Mouse (Mus musculus): ENCODE data around the gene Cyb5r1. TPM values are rescaled to one million over a fixed set of nuclear protein-coding genes. Genes with fewer than 3 reads are reported as not detected.
"Not testable (repeated sequence)": the region's sequence is repeated elsewhere in the genome, so short reads cannot be mapped to it uniquely, and the experiment has no call there.

The Cyb5r1 gene
- polyA plus RNA-seq, 1 experiment from 2014 or later = 36.9 TPM

GRCm38 (mm10) chr1:134419751-134420458, 14.5 kb downstream of the Cyb5r1 start:
- H3K4me2 ChIP-seq = peak overlapping the region; percentile 87
- H3K27me3 ChIP-seq (replicated peaks; ENCODE audit: control insufficient read depth, insufficient read depth, low read length) = no peaks in the 10 kb centered on the region
- H3K9ac ChIP-seq (ENCODE audit: low read depth, low read length) = no peak overlapping the region
- ATAC-seq (replicated peaks; ENCODE audit: low FRiP score) (no peak), DNase-seq (ENCODE audit: low spot score) (no peak)
- WGBS = 29% methylated on average over 5 of the region's 5 CpGs
- H3K4me3 ChIP-seq (ENCODE audit: low read depth, low read length) = no peak overlapping the region
- H3K4me1 ChIP-seq (replicated peaks; ENCODE audit: control insufficient read depth, insufficient read depth, low read length) = peaks cover 71% of the 10 kb centered on the region
- H3K27ac ChIP-seq (ENCODE audit: low read depth, low read length) = peak overlapping the region; percentile 25
- H3K36me3 ChIP-seq (ENCODE audit: control insufficient read depth, insufficient read depth, low read length) = peaks cover 13% of the 10 kb centered on the region; the same call in 1 of the 2 replicates
- no peaks in the 10 kb centered on the region for H3K9me3 ChIP-seq (ENCODE audit: control insufficient read depth, low read length)

- Histone ChIP-seq H3K4me2 (peak overlapping the region; percentile 6; the same call in 1 of the 2 replicates), H3K4me3 (ENCODE audit: low read depth, low read length) (no peak overlapping the region), H3K9ac (ENCODE audit: low read depth, low read length) (no peak overlapping the region), H3K27me3 (replicated peaks; ENCODE audit: control insufficient read depth, insufficient read depth, low read length) (no peaks in the 10 kb centered on the region), H3K36me3 (ENCODE audit: control insufficient read depth, insufficient read depth, low read length) (peaks cover 45% of the 10 kb centered on the region), H3K27ac (ENCODE audit: low read depth, low read length) (no peak overlapping the region), H3K9me3 (ENCODE audit: control insufficient read depth, low read length) (no peaks in the 10 kb centered on the region), H3K4me1 (replicated peaks; ENCODE audit: control insufficient read depth, insufficient read depth, low read length) (peaks cover 59% of the 10 kb centered on the region)
- 57% methylated on average over 10 of the region's 10 CpGs for WGBS
- ATAC-seq (replicated peaks; ENCODE audit: low FRiP score) (peak; percentile 51; the same call in 1 of the 2 replicates), DNase-seq (ENCODE audit: low spot score) (no peak)
These were observed 18.6 kb downstream of the Cyb5r1 start for GRCm38 (mm10) chr1:134423911-134424310.

- 29% methylated on average over 5 of the region's 5 CpGs for WGBS
- Histone ChIP-seq H3K27me3 (replicated peaks; ENCODE audit: control insufficient read depth, insufficient read depth, low read length) (no peaks in the 10 kb centered on the region), H3K4me3 (ENCODE audit: low read depth, low read length) (no peak overlapping the region), H3K36me3 (ENCODE audit: control insufficient read depth, insufficient read depth, low read length) (peaks cover 55% of the 10 kb centered on the region), H3K4me1 (replicated peaks; ENCODE audit: control insufficient read depth, insufficient read depth, low read length) (peaks cover 36% of the 10 kb centered on the region), H3K4me2 (peak overlapping the region; percentile 34), H3K27ac (ENCODE audit: low read depth, low read length) (peak overlapping the region; percentile 54), H3K9ac (ENCODE audit: low read depth, low read length) (no peak overlapping the region), H3K9me3 (ENCODE audit: control insufficient read depth, low read length) (no peaks in the 10 kb centered on the region)
- ATAC-seq (replicated peaks; ENCODE audit: low FRiP score) (peak; percentile 100), DNase-seq (ENCODE audit: low spot score) (peak; percentile 52)
These were observed 20.9 kb downstream of the Cyb5r1 start for GRCm38 (mm10) chr1:134426289-134426688.

GRCm38 (mm10) chr1:134433002-134433401, 27.6 kb downstream of the Cyb5r1 start:
- Histone ChIP-seq H3K4me2 (no peak overlapping the region), H3K27ac (ENCODE audit: low read depth, low read length) (no peak overlapping the region), H3K9me3 (ENCODE audit: control insufficient read depth, low read length) (no peaks in the 10 kb centered on the region), H3K36me3 (ENCODE audit: control insufficient read depth, insufficient read depth, low read length) (peaks cover 35% of the 10 kb centered on the region), H3K4me1 (replicated peaks; ENCODE audit: control insufficient read depth, insufficient read depth, low read length) (peaks cover 5% of the 10 kb centered on the region; the same call in 1 of the 2 replicates), H3K27me3 (replicated peaks; ENCODE audit: control insufficient read depth, insufficient read depth, low read length) (no peaks in the 10 kb centered on the region), H3K4me3 (ENCODE audit: low read depth, low read length) (no peak overlapping the region), H3K9ac (ENCODE audit: low read depth, low read length) (no peak overlapping the region)
- ATAC-seq (replicated peaks; ENCODE audit: low FRiP score) (no peak), DNase-seq (ENCODE audit: low spot score) (no peak)
- 83% methylated on average over 10 of the region's 10 CpGs for WGBS

GRCm38 (mm10) chr1:134433473-134433872, 28.1 kb downstream of the Cyb5r1 start:
- H3K4me3 ChIP-seq (ENCODE audit: low read depth, low read length) = no peak overlapping the region
- H3K36me3 ChIP-seq (ENCODE audit: control insufficient read depth, insufficient read depth, low read length) = peaks cover 30% of the 10 kb centered on the region

GRCm38 (mm10) chr1:134435414-134435813, 30.1 kb downstream of the Cyb5r1 start:
- no peak overlapping the region for H3K27ac ChIP-seq (ENCODE audit: low read depth, low read length)
- H3K4me2 ChIP-seq = peak overlapping the region; percentile 29
- no peak overlapping the region for H3K9ac ChIP-seq (ENCODE audit: low read depth, low read length)
- 31% methylated on average over 4 of the region's 4 CpGs for WGBS
- ATAC-seq (replicated peaks; ENCODE audit: low FRiP score) (no peak), DNase-seq (ENCODE audit: low spot score) (no peak)
- peaks cover 20% of the 10 kb centered on the region for H3K36me3 ChIP-seq (ENCODE audit: control insufficient read depth, insufficient read depth, low read length)
- H3K9me3 ChIP-seq (ENCODE audit: control insufficient read depth, low read length) = no peaks in the 10 kb centered on the region
- H3K4me1 ChIP-seq (replicated peaks; ENCODE audit: control insufficient read depth, insufficient read depth, low read length) = peaks cover 5% of the 10 kb centered on the region; the same call in 1 of the 2 replicates
- no peaks in the 10 kb centered on the region for H3K27me3 ChIP-seq (replicated peaks; ENCODE audit: control insufficient read depth, insufficient read depth, low read length)
- no peak overlapping the region for H3K4me3 ChIP-seq (ENCODE audit: low read depth, low read length)

More at GRCm38 (mm10) chr1:134433473-134433872, 28.1 kb downstream of the Cyb5r1 start:
- no peak overlapping the region for H3K9ac ChIP-seq (ENCODE audit: low read depth, low read length)
- peaks cover 5% of the 10 kb centered on the region; the same call in 1 of the 2 replicates for H3K4me1 ChIP-seq (replicated peaks; ENCODE audit: control insufficient read depth, insufficient read depth, low read length)
- DNase-seq (ENCODE audit: low spot score) (no peak), ATAC-seq (replicated peaks; ENCODE audit: low FRiP score) (no peak)
- H3K27me3 ChIP-seq (replicated peaks; ENCODE audit: control insufficient read depth, insufficient read depth, low read length) = no peaks in the 10 kb centered on the region
- H3K9me3 ChIP-seq (ENCODE audit: control insufficient read depth, low read length) = no peaks in the 10 kb centered on the region
- H3K4me2 ChIP-seq = no peak overlapping the region
- 91% methylated on average over 4 of the region's 4 CpGs for WGBS
- no peak overlapping the region for H3K27ac ChIP-seq (ENCODE audit: low read depth, low read length)

GRCm38 (mm10) chr1:134440437-134440836, 35.1 kb downstream of the Cyb5r1 start:
- H3K36me3 ChIP-seq (ENCODE audit: control insufficient read depth, insufficient read depth, low read length) = no peaks in the 10 kb centered on the region
- 79% methylated on average over 6 of the region's 6 CpGs for WGBS
- no peak overlapping the region for H3K4me2 ChIP-seq
- no peak overlapping the region for H3K9ac ChIP-seq (ENCODE audit: low read depth, low read length)
- H3K27ac ChIP-seq (ENCODE audit: low read depth, low read length) = no peak overlapping the region
- no peak for DNase-seq (ENCODE audit: low spot score)
- H3K9me3 ChIP-seq (ENCODE audit: control insufficient read depth, low read length) = no peaks in the 10 kb centered on the region
- H3K4me3 ChIP-seq (ENCODE audit: low read depth, low read length) = no peak overlapping the region
- H3K4me1 ChIP-seq (replicated peaks; ENCODE audit: control insufficient read depth, insufficient read depth, low read length) = no peaks in the 10 kb centered on the region
- no peaks in the 10 kb centered on the region for H3K27me3 ChIP-seq (replicated peaks; ENCODE audit: control insufficient read depth, insufficient read depth, low read length)
- ATAC-seq (replicated peaks; ENCODE audit: low FRiP score) = no peak

GRCm38 (mm10) chr1:134441737-134442136, 36.4 kb downstream of the Cyb5r1 start:
- 94% methylated on average over 6 of the region's 10 CpGs for WGBS
- H3K4me1 ChIP-seq (replicated peaks; ENCODE audit: control insufficient read depth, insufficient read depth, low read length) = not testable (repeated sequence)

GRCm38 (mm10) chr1:134442394-134442793, 37.0 kb downstream of the Cyb5r1 start:
- Histone ChIP-seq H3K4me2 (no peak overlapping the region), H3K9ac (ENCODE audit: low read depth, low read length) (no peak overlapping the region), H3K27ac (ENCODE audit: low read depth, low read length) (no peak overlapping the region), H3K9me3 (ENCODE audit: control insufficient read depth, low read length) (no peaks in the 10 kb centered on the region), H3K36me3 (ENCODE audit: control insufficient read depth, insufficient read depth, low read length) (no peaks in the 10 kb centered on the region), H3K4me3 (ENCODE audit: low read depth, low read length) (no peak overlapping the region), H3K4me1 (replicated peaks; ENCODE audit: control insufficient read depth, insufficient read depth, low read length) (no peaks in the 10 kb centered on the region), H3K27me3 (replicated peaks; ENCODE audit: control insufficient read depth, insufficient read depth, low read length) (no peaks in the 10 kb centered on the region)
- WGBS = 95% methylated on average over 3 of the region's 3 CpGs
- no peak for DNase-seq (ENCODE audit: low spot score)
- no peak for ATAC-seq (replicated peaks; ENCODE audit: low FRiP score)

More at GRCm38 (mm10) chr1:134441737-134442136, 36.4 kb downstream of the Cyb5r1 start:
- not testable (repeated sequence) for H3K9ac ChIP-seq (ENCODE audit: low read depth, low read length); DNase-seq (ENCODE audit: low spot score); H3K4me2 ChIP-seq; H3K27ac ChIP-seq (ENCODE audit: low read depth, low read length); H3K9me3 ChIP-seq (ENCODE audit: control insufficient read depth, low read length); H3K36me3 ChIP-seq (ENCODE audit: control insufficient read depth, insufficient read depth, low read length); H3K27me3 ChIP-seq (replicated peaks; ENCODE audit: control insufficient read depth, insufficient read depth, low read length); ATAC-seq (replicated peaks; ENCODE audit: low FRiP score); H3K4me3 ChIP-seq (ENCODE audit: low read depth, low read length)
